In genomic region chr11:62247759-62248400, GRCm38 (mm10) we compare ENCODE assay signal across 10 mouse cellular contexts. TPM values are rescaled to one million over a fixed set of nuclear protein-coding genes. Genes with fewer than 3 reads are reported as not detected.
DNase-seq lines count a peak whose midpoint lies in the region; ATAC-seq and TF ChIP-seq lines count a peak whose summit lies in the region.
"Had no signal": no experiment of that assay in that cellular context is flagged by ENCODE, and none has a peak within 500 bp of the region (broad histone marks: within the 10 kb centered on the region; RNA-seq: fewer than 3 reads in every experiment).

No protein-coding gene starts in this region.

- in situ Hi-C loops in ES-E14 (cut with MboI; ENCODE audit: low sequenced_read_pairs in 2 of 2, unreplicated experiment in 2 of 2) = no loop called here

- no peaks in the 10 kb centered on the region for H3K36me3 ChIP-seq in heart, embryonic 14.5 days (ENCODE audit: control insufficient read depth, insufficient read depth, low read length)
- H3K36me3 ChIP-seq in ES-E14 (ENCODE audit: control insufficient read depth, insufficient read depth, low read length, poor library complexity, severe bottlenecking) = no peaks in the 10 kb centered on the region
- H3K36me3 ChIP-seq in forebrain, embryonic 16.5 days (ENCODE audit: control insufficient read depth, insufficient read depth) = no peaks in the 10 kb centered on the region
- no peaks in the 10 kb centered on the region for H3K36me3 ChIP-seq in liver, embryonic 16.5 days (ENCODE audit: control insufficient read depth, insufficient read depth)

- 34% methylated on average over 18 of the region's 18 CpGs for WGBS in heart, embryonic 14.5 days
- WGBS in forebrain, embryonic 16.5 days = 43% methylated on average over 18 of the region's 18 CpGs
- 25% methylated on average over 18 of the region's 18 CpGs for WGBS in liver, embryonic 16.5 days (ENCODE audit: insufficient replicate concordance)

- peaks cover 32% of the 10 kb centered on the region for H3K27me3 ChIP-seq in heart, embryonic 14.5 days (ENCODE audit: control insufficient read depth, insufficient read depth, low read length)
- peaks cover 15% of the 10 kb centered on the region for H3K27me3 ChIP-seq in forebrain, embryonic 16.5 days (replicated peaks; ENCODE audit: control insufficient read depth, insufficient read depth, low read length)
- peaks cover 45% of the 10 kb centered on the region for H3K27me3 ChIP-seq in liver, embryonic 16.5 days (ENCODE audit: control insufficient read depth, insufficient read depth, low read depth, low read length)

- ATAC-seq in heart, embryonic 14.5 days (ENCODE audit: insufficient number of reproducible peaks, insufficient read depth, low FRiP score, low read depth) = no peak
- ATAC-seq in forebrain, embryonic 16.5 days = no peak
- ATAC-seq in liver, embryonic 16.5 days (ENCODE audit: low read depth) = no peak
- ATAC-seq in megakaryocyte progenitor cell, adult 5-6 weeks (replicated peaks; ENCODE audit: poor library complexity) = no peak

- H3K4me1 ChIP-seq in heart, embryonic 14.5 days (ENCODE audit: control insufficient read depth in 2 of 2, insufficient read depth in 2 of 2, low read length in 2 of 2) = peaks cover 5 to 11% of the 10 kb centered on the region in 2 experiments; a peak in 3 of 4 replicates
- H3K4me1 ChIP-seq in ES-E14 (ENCODE audit: control insufficient read depth in 2 of 2, insufficient read depth in 2 of 2, low read length in 2 of 2, poor library complexity in 1 of 2) = peaks cover 3 to 7% of the 10 kb centered on the region in 2 experiments; a peak in 2 of 4 replicates
- peaks cover 14% of the 10 kb centered on the region for H3K4me1 ChIP-seq in forebrain, embryonic 16.5 days (replicated peaks; ENCODE audit: control insufficient read depth, insufficient read depth, low read length)
- peaks cover 7% of the 10 kb centered on the region for H3K4me1 ChIP-seq in liver, embryonic 16.5 days (ENCODE audit: control insufficient read depth, low read depth, low read length)

- peak overlapping the region; percentile 66 for H3K9ac ChIP-seq in heart, embryonic 14.5 days (ENCODE audit: low read length)
- peak overlapping the region; percentile 33 for H3K9ac ChIP-seq in ES-E14 (ENCODE audit: insufficient read depth, low read depth, low read length, poor library complexity, severe bottlenecking)
- peak overlapping the region; percentile 53 for H3K9ac ChIP-seq in forebrain, embryonic 16.5 days (replicated peaks; ENCODE audit: low read depth, low read length)
- no peak overlapping the region for H3K9ac ChIP-seq in liver, embryonic 16.5 days (ENCODE audit: low read depth, low read length)

- no peak for DNase-seq in heart, postnatal 14 days
- no peak for DNase-seq in ES-E14 (ENCODE audit: low read depth, low spot score)
- no peak for DNase-seq in cerebellum, postnatal 10 days
- no peak for DNase-seq in urinary bladder, postnatal 14 days (ENCODE audit: low spot score)
- DNase-seq: cerebellum, adult 11-12 months had no signal

- intact Hi-C loops in heart, postnatal 14 days (cut with DNase I) = no loop called here

- H3K4me3 ChIP-seq in heart, embryonic 14.5 days (ENCODE audit: control insufficient read depth in 1 of 2, insufficient read depth in 1 of 2, low read depth in 1 of 2, low read length in 2 of 2) = peak overlapping the region; percentile 54 to 60
- H3K4me3 ChIP-seq in ES-E14 (ENCODE audit: insufficient read depth in 1 of 2, low read depth in 1 of 2, low read length in 2 of 2, poor library complexity in 1 of 2, severe bottlenecking in 1 of 2) = peak overlapping the region; percentile 61 to 97
- peak overlapping the region; percentile 68 for H3K4me3 ChIP-seq in forebrain, embryonic 16.5 days (replicated peaks; ENCODE audit: low read length)
- peak overlapping the region; percentile 61 for H3K4me3 ChIP-seq in liver, embryonic 16.5 days (ENCODE audit: low read depth, low read length)

- H3K9me3 ChIP-seq in heart, embryonic 14.5 days (ENCODE audit: control insufficient read depth, low read length) = peaks cover 4% of the 10 kb centered on the region; the same call in 1 of the 2 replicates
- no peaks in the 10 kb centered on the region; the same call in 1 of the 2 replicates for H3K9me3 ChIP-seq in ES-E14 (ENCODE audit: control insufficient read depth, insufficient read depth, low read depth, low read length)
- H3K9me3 ChIP-seq in forebrain, embryonic 16.5 days (ENCODE audit: control insufficient read depth, low read length) = no peaks in the 10 kb centered on the region
- no peaks in the 10 kb centered on the region for H3K9me3 ChIP-seq in liver, embryonic 16.5 days (replicated peaks; ENCODE audit: control insufficient read depth, low read length)

- no peak overlapping the region for H3K27ac ChIP-seq in heart, embryonic 14.5 days (replicated peaks in 1 of 2; ENCODE audit: control insufficient read depth in 1 of 2, insufficient read depth in 1 of 2, low read depth in 2 of 2, low read length in 2 of 2)
- no peak overlapping the region for H3K27ac ChIP-seq in ES-E14 (ENCODE audit: insufficient read depth, low read depth, low read length, poor library complexity, severe bottlenecking)
- H3K27ac ChIP-seq in forebrain, embryonic 16.5 days (ENCODE audit: low read length) = no peak overlapping the region
- no peak overlapping the region for H3K27ac ChIP-seq in liver, embryonic 16.5 days (ENCODE audit: low read length)

- peak overlapping the region; percentile 100 for H3K4me2 ChIP-seq in heart, embryonic 14.5 days (ENCODE audit: low read length)
- peak overlapping the region; percentile 98 for H3K4me2 ChIP-seq in forebrain, embryonic 16.5 days (ENCODE audit: low read length)
- H3K4me2 ChIP-seq in liver, embryonic 16.5 days (ENCODE audit: low read depth, low read length) = peak overlapping the region; percentile 91

TF ChIP-seq in ES-E14, 5 proteins besides CTCF, POLR2A, EP300 and RAD21:
- TF ChIP-seq MAFK (IDR thresholded peaks at IDR 0.05; ENCODE audit: insufficient read depth, low read depth, low read length) (no peak), ZNF384 (IDR thresholded peaks at IDR 0.05; ENCODE audit: low read depth, low read length) (0 out of 2 replicates have a peak, but pooled peaks have one; percentile 44), HCFC1 (IDR thresholded peaks at IDR 0.05; ENCODE audit: borderline replicate concordance, insufficient read depth, low read length) (no peak)

RNA-seq across cellular contexts. Expression of gene Adora2b, which starts 0.9 kb away (rescaled TPM):
- 0.81 and 1.5 TPM in 2 replicates for polyA plus RNA-seq in heart, embryonic 14.5 days (2014; fragmentation: Nextera tagmentation; extraction: Ambion mirVana)
- 1 to 10 TPM; 2.6 to 2.7 TPM for total RNA-seq in heart, postnatal 14 days (2021)
- total RNA-seq in ES-E14 (2012; rRNA removed) = 8.0 and 12.1 TPM in 2 replicates
- polyA plus RNA-seq in forebrain, embryonic 16.5 days (2015; fragmentation: Nextera tagmentation; extraction: Ambion mirVana) = 2.4 and 3.0 TPM in 2 replicates
- polyA plus RNA-seq in liver, embryonic 16.5 days (2015; fragmentation: Nextera tagmentation; extraction: Ambion mirVana) = 0.56 and 0.60 TPM in 2 replicates
- total RNA-seq in megakaryocyte progenitor cell, adult 5-6 weeks (2015) = 0.42 and 1.1 TPM in 2 replicates
- 0.27 and 0.50 TPM in 2 replicates for total RNA-seq in megakaryocyte progenitor cell, adult 5-6 weeks (2017)
- total RNA-seq: megakaryocyte-erythroid progenitor cell, adult 5-6 weeks had no signal

RNA-seq across cellular contexts. Expression of gene Zswim7, which starts 33.3 kb away (rescaled TPM):
- 19.7 and 22.2 TPM in 2 replicates for polyA plus RNA-seq in heart, embryonic 14.5 days (2014; fragmentation: Nextera tagmentation; extraction: Ambion mirVana)
- total RNA-seq in heart, postnatal 14 days (2021) = 10 to 100 TPM; 12.6 to 13.2 TPM
- total RNA-seq in ES-E14 (2012; rRNA removed) = 26.1 and 40.7 TPM in 2 replicates
- polyA plus RNA-seq in forebrain, embryonic 16.5 days (2015; fragmentation: Nextera tagmentation; extraction: Ambion mirVana) = 10.9 and 11.2 TPM in 2 replicates
- 7.3 and 8.2 TPM in 2 replicates for polyA plus RNA-seq in liver, embryonic 16.5 days (2015; fragmentation: Nextera tagmentation; extraction: Ambion mirVana)
- total RNA-seq in megakaryocyte progenitor cell, adult 5-6 weeks (2015) = 7.4 and 8.9 TPM in 2 replicates
- total RNA-seq in megakaryocyte progenitor cell, adult 5-6 weeks (2017) = 5.1 and 9.3 TPM in 2 replicates

RNA-seq across cellular contexts. Expression of gene Ttc19, which starts 33.4 kb away (rescaled TPM):
- polyA plus RNA-seq in heart, embryonic 14.5 days (2014; fragmentation: Nextera tagmentation; extraction: Ambion mirVana) = 16.1 and 19.4 TPM in 2 replicates
- total RNA-seq in heart, postnatal 14 days (2021) = 10 to 100 TPM; 36.5 to 38.2 TPM
- 24.1 and 27.4 TPM in 2 replicates for total RNA-seq in ES-E14 (2012; rRNA removed)
- polyA plus RNA-seq in forebrain, embryonic 16.5 days (2015; fragmentation: Nextera tagmentation; extraction: Ambion mirVana) = 30.8 and 39.3 TPM in 2 replicates
- polyA plus RNA-seq in liver, embryonic 16.5 days (2015; fragmentation: Nextera tagmentation; extraction: Ambion mirVana) = 3.2 and 3.4 TPM in 2 replicates
- 7.1 and 8.5 TPM in 2 replicates for total RNA-seq in megakaryocyte progenitor cell, adult 5-6 weeks (2015)
- total RNA-seq in megakaryocyte progenitor cell, adult 5-6 weeks (2017) = 12.2 and 14.0 TPM in 2 replicates
